Mouse (Mus musculus): ENCODE measurements at regions not wholly inside any gene's neighbourhood (a gene's known extent, or its start where the extent isn't known, plus 50 kb on each side); places are given as distances from the start of the nearest gene placed in this dataset.
A peak's percentile ranks its signal among the peaks of the same experiment; 100 is the strongest.

- no peaks in the 10 kb centered on the region for H3K27me3 ChIP-seq (ENCODE audit: insufficient read depth, low read length)
- no peaks in the 10 kb centered on the region for H3K36me3 ChIP-seq (ENCODE audit: insufficient read depth)
- ATAC-seq (no peak), DNase-seq (no peak)
- no peak for TF ChIP-seq CTCF (IDR thresholded peaks at IDR 0.05; ENCODE audit: low read depth)
- no peaks in the 10 kb centered on the region for H3K4me1 ChIP-seq (ENCODE audit: insufficient read depth)
- no peak overlapping the region for H3K27ac ChIP-seq (ENCODE audit: low read depth, low read length)
- no peak overlapping the region for H3K4me3 ChIP-seq (ENCODE audit: low read depth, low read length)
- H3K4me2 ChIP-seq (ENCODE audit: low read depth) = no peak overlapping the region
- H3K9ac ChIP-seq = no peak overlapping the region
- H3K9me3 ChIP-seq (ENCODE audit: low read length) = no peaks in the 10 kb centered on the region
- WGBS = 64% methylated on average over 4 of the region's 4 CpGs
Measured at GRCm38 (mm10) chr1:57490021-57490420, 83.1 kb upstream of the Tyw5 start.

- no peaks in the 10 kb centered on the region for H3K4me1 ChIP-seq (ENCODE audit: insufficient read depth)
- 86% methylated on average over 2 of the region's 2 CpGs for WGBS
- no peak for ATAC-seq
Measured at GRCm38 (mm10) chr1:57492696-57493095, 85.8 kb upstream of the Tyw5 start.

DNA sequence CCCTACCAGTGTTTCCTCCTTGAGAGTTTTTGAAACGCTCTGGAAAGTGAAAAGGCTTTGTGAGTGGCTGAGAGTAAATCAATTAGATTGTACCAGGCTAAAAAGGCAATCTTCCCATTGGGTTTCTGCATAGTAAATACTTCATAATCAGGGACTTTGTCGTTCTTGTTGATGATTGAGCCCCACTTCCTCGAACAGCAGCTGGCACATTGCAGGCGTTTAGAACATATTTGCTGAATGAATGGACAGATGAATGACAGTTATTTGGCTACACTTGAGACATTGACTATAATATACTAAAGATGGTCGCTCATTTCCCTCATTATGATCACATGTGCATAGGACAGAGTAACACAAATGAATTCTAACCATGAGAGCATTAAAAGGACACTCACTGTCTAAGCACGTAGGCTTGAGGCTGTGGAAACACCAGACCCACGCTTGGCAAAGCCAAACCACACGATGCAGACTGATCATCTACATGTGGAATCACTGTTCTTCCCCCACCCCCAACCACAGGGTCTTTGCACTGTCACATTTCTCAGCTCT, 90.7 kb upstream of the Tyw5 start:
- no peak overlapping the region for H3K4me2 ChIP-seq (ENCODE audit: low read depth)
- no peaks in the 10 kb centered on the region for H3K4me1 ChIP-seq (ENCODE audit: insufficient read depth)
- no peak overlapping the region for H3K27ac ChIP-seq (ENCODE audit: low read depth, low read length)
- no peaks in the 10 kb centered on the region for H3K9me3 ChIP-seq (ENCODE audit: low read length)
- H3K27me3 ChIP-seq (ENCODE audit: insufficient read depth, low read length) = no peaks in the 10 kb centered on the region
- H3K9ac ChIP-seq = no peak overlapping the region
- H3K36me3 ChIP-seq (ENCODE audit: insufficient read depth) = no peaks in the 10 kb centered on the region
- DNase-seq = no peak
- no peak overlapping the region for H3K4me3 ChIP-seq (ENCODE audit: low read depth, low read length)
- no peak for TF ChIP-seq CTCF (IDR thresholded peaks at IDR 0.05; ENCODE audit: low read depth)
- ATAC-seq = peak; percentile 81
- WGBS = 19% methylated on average over 8 of the region's 8 CpGs

More at GRCm38 (mm10) chr1:57492696-57493095, 85.8 kb upstream of the Tyw5 start:
- TF ChIP-seq CTCF (IDR thresholded peaks at IDR 0.05; ENCODE audit: low read depth) = no peak
- H3K27me3 ChIP-seq (ENCODE audit: insufficient read depth, low read length) = no peaks in the 10 kb centered on the region
- H3K27ac ChIP-seq (ENCODE audit: low read depth, low read length) = no peak overlapping the region
- no peaks in the 10 kb centered on the region for H3K36me3 ChIP-seq (ENCODE audit: insufficient read depth)
- H3K9ac ChIP-seq = no peak overlapping the region
- H3K9me3 ChIP-seq (ENCODE audit: low read length) = no peaks in the 10 kb centered on the region
- H3K4me3 ChIP-seq (ENCODE audit: low read depth, low read length) = no peak overlapping the region
- H3K4me2 ChIP-seq (ENCODE audit: low read depth) = no peak overlapping the region
- DNase-seq = no peak

GRCm38 (mm10) chr1:57510359-57511120, 103.6 kb upstream of the Tyw5 start:
- no peaks in the 10 kb centered on the region; the same call in 1 of the 2 replicates for H3K4me1 ChIP-seq (ENCODE audit: insufficient read depth)
- no peak overlapping the region for H3K27ac ChIP-seq (ENCODE audit: low read depth, low read length)
- no peaks in the 10 kb centered on the region for H3K36me3 ChIP-seq (ENCODE audit: insufficient read depth)
- H3K27me3 ChIP-seq (ENCODE audit: insufficient read depth, low read length) = no peaks in the 10 kb centered on the region
- no peak overlapping the region for H3K9ac ChIP-seq
- peak; percentile 95 for ATAC-seq
- peak; percentile 65 for DNase-seq
- 61% methylated on average over 9 of the region's 9 CpGs for WGBS
- no peak for TF ChIP-seq CTCF (IDR thresholded peaks at IDR 0.05; ENCODE audit: low read depth)
- no peak overlapping the region for H3K4me2 ChIP-seq (ENCODE audit: low read depth)
- no peaks in the 10 kb centered on the region for H3K9me3 ChIP-seq (ENCODE audit: low read length)
- H3K4me3 ChIP-seq (ENCODE audit: low read depth, low read length) = no peak overlapping the region

DNA sequence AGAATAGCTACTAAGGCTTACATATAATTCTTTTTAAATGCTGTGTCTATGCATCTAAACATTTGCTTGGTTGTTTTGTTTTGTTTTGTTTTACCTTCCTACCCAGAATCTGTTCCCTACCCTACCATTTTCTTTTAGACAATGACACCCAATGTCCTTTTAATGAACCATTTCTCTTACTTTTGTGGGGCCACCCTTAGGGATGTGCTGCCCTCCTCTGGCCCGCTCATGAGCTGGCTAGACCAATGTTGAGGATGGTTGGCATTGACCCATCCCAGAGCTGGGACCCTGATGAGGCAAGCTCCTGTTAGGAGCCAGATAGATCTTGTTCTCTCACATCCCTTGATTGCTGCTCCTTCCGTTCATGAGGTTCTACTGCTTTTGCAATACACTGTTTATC, 105.0 kb upstream of the Tyw5 start:
- 93% methylated on average over 2 of the region's 2 CpGs for WGBS
- Histone ChIP-seq H3K9me3 (ENCODE audit: low read length) (no peaks in the 10 kb centered on the region), H3K27me3 (ENCODE audit: insufficient read depth, low read length) (no peaks in the 10 kb centered on the region), H3K4me2 (ENCODE audit: low read depth) (no peak overlapping the region), H3K27ac (ENCODE audit: low read depth, low read length) (no peak overlapping the region), H3K36me3 (ENCODE audit: insufficient read depth) (no peaks in the 10 kb centered on the region), H3K9ac (no peak overlapping the region), H3K4me1 (ENCODE audit: insufficient read depth) (no peaks in the 10 kb centered on the region; the same call in 1 of the 2 replicates), H3K4me3 (ENCODE audit: low read depth, low read length) (no peak overlapping the region)
- no peak for ATAC-seq
- TF ChIP-seq CTCF (IDR thresholded peaks at IDR 0.05; ENCODE audit: low read depth) = no peak
- DNase-seq = no peak

DNA sequence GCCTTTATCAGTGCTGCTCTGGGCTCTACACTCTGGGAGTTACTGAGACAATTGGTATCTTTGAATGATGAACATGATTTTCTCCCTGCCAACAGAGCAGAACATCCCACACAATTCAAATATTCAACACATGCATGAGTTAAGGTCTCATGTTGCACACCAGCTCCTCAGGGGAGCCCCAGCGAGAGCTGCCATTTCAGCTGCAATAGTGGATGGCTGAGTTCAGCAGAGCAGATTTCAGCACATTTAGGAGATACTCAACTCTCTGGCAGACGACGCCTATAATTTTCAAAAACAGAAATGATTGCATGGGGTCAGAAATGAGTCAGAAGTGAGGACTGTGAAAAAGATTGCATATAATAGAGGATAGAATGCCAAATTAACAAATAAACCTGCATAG, 105.6 kb upstream of the Tyw5 start:
- 65% methylated on average over 3 of the region's 3 CpGs for WGBS
- H3K9me3 ChIP-seq (ENCODE audit: low read length) = no peaks in the 10 kb centered on the region
- H3K4me3 ChIP-seq (ENCODE audit: low read depth, low read length) = no peak overlapping the region
- TF ChIP-seq CTCF (IDR thresholded peaks at IDR 0.05; ENCODE audit: low read depth) = no peak
- no peaks in the 10 kb centered on the region for H3K27me3 ChIP-seq (ENCODE audit: insufficient read depth, low read length)
- DNase-seq = no peak
- H3K9ac ChIP-seq = no peak overlapping the region
- no peak for ATAC-seq
- no peaks in the 10 kb centered on the region for H3K36me3 ChIP-seq (ENCODE audit: insufficient read depth)
- no peaks in the 10 kb centered on the region; the same call in 1 of the 2 replicates for H3K4me1 ChIP-seq (ENCODE audit: insufficient read depth)
- no peak overlapping the region for H3K27ac ChIP-seq (ENCODE audit: low read depth, low read length)
- no peak overlapping the region for H3K4me2 ChIP-seq (ENCODE audit: low read depth)

GRCm38 (mm10) chr1:57525965-57526364, 119.1 kb upstream of the Tyw5 start:
- no peak overlapping the region for H3K4me2 ChIP-seq (ENCODE audit: low read depth)
- TF ChIP-seq CTCF (IDR thresholded peaks at IDR 0.05; ENCODE audit: low read depth) = no peak
- H3K27me3 ChIP-seq (ENCODE audit: insufficient read depth, low read length) = no peaks in the 10 kb centered on the region
- DNase-seq (no peak), ATAC-seq (no peak)
- no peaks in the 10 kb centered on the region; the same call in 1 of the 2 replicates for H3K4me1 ChIP-seq (ENCODE audit: insufficient read depth)
- no peak overlapping the region for H3K4me3 ChIP-seq (ENCODE audit: low read depth, low read length)
- WGBS = 66% methylated on average over 4 of the region's 4 CpGs
- no peaks in the 10 kb centered on the region for H3K36me3 ChIP-seq (ENCODE audit: insufficient read depth)
- no peaks in the 10 kb centered on the region for H3K9me3 ChIP-seq (ENCODE audit: low read length)
- H3K9ac ChIP-seq = no peak overlapping the region
- H3K27ac ChIP-seq (ENCODE audit: low read depth, low read length) = no peak overlapping the region
